In the genomic region with DNA sequence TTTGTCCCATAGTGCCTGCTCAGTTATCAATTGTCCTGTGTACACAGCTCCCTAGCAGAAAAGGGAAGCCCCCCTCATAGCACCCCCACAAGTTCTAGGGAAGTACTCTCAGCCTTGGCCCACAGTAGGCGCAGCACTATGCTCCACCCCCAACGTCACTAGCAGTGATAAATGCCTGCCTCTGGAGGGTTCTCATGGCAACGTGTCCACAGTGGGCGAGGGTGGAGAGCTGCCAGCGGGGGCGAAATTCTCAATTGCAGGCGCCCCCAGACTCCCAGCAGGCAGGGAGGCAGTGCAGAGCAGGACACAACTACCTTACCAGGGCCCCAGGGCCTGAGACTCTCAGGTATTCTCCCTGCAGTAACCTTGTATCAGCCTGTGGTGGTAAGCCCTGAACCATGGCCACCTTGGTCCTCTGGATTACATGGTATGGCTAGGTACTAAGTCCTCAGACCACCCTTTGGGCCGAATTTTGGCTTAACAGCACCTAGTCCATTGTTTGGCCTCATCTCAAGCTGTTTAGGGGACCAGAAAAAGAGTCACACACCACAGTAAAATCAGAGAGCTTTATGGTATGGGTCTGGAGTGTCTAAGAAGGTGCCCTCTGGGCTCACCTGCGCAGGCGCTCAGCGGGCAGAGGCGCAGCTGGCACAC, we compare ENCODE assay signal across 9 mouse cellular contexts. TPM values are rescaled to one million over a fixed set of nuclear protein-coding genes. Genes with fewer than 3 reads are reported as not detected.
A peak's percentile ranks its signal among the peaks of the same experiment; 100 is the strongest.
DNase-seq lines count a peak whose midpoint lies in the region; ATAC-seq lines count a peak whose summit lies in the region.
"Had no signal": no experiment of that assay in that cellular context is flagged by ENCODE, and none has a peak within 500 bp of the region (broad histone marks: within the 10 kb centered on the region; RNA-seq: fewer than 3 reads in every experiment).

No protein-coding gene starts in this region.

- peak overlapping the region; percentile 34 for H3K27ac ChIP-seq in hindbrain, embryonic 15.5 days (replicated peaks)
- H3K27ac ChIP-seq in liver, embryonic 15.5 days (replicated peaks), result no peak overlapping the region

- H3K27me3 ChIP-seq in hindbrain, embryonic 15.5 days, result peaks cover 34% of the 10 kb centered on the region
- H3K27me3 ChIP-seq in liver, embryonic 15.5 days, result peaks cover 43% of the 10 kb centered on the region

- DNase-seq in gastrocnemius, postnatal 14 days, result peak; percentile 24
- no peak for DNase-seq in gastrocnemius, adult 8-10 months (ENCODE audit: low spot score in 2 of 2)
- peak; percentile 21 for DNase-seq in thymus, postnatal 4 days
- no peak for DNase-seq in thymus, postnatal 36 days
- DNase-seq in telencephalon, adult 2 months (ENCODE audit: low read depth, low spot score), result peak; percentile 80
- no peak for DNase-seq in kidney, adult 11 months

- H3K9ac ChIP-seq in hindbrain, embryonic 15.5 days, result no peak overlapping the region
- H3K9ac ChIP-seq in liver, embryonic 15.5 days, result peak overlapping the region; percentile 2; the same call in 1 of the 2 replicates

- ATAC-seq in hindbrain, embryonic 15.5 days (ENCODE audit: low FRiP score, low read depth), result peak; percentile 55
- ATAC-seq in liver, embryonic 15.5 days (ENCODE audit: insufficient read depth), result no peak

- H3K4me1 ChIP-seq in hindbrain, embryonic 15.5 days (replicated peaks), result peaks cover 61% of the 10 kb centered on the region
- H3K4me1 ChIP-seq in liver, embryonic 15.5 days (replicated peaks), result peaks cover 55% of the 10 kb centered on the region

- intact Hi-C loops in gastrocnemius, postnatal 14 days (cut with DNase I; ENCODE audit: low total_unique reads), result no loop called here

- H3K36me3 ChIP-seq in hindbrain, embryonic 15.5 days, result peaks cover 25% of the 10 kb centered on the region
- peaks cover 39% of the 10 kb centered on the region for H3K36me3 ChIP-seq in liver, embryonic 15.5 days (replicated peaks)

- H3K4me2 ChIP-seq in hindbrain, embryonic 15.5 days, result no peak overlapping the region
- H3K4me2 ChIP-seq in liver, embryonic 15.5 days, result no peak overlapping the region

- no peaks in the 10 kb centered on the region for H3K9me3 ChIP-seq in hindbrain, embryonic 15.5 days
- H3K9me3 ChIP-seq in liver, embryonic 15.5 days (replicated peaks), result no peaks in the 10 kb centered on the region

- WGBS in hindbrain, embryonic 15.5 days, result 35% methylated on average over 12 of the region's 12 CpGs
- 39% methylated on average over 12 of the region's 12 CpGs for whole genome bisulfite sequencing in liver, embryonic 15.5 days (ENCODE audit: insufficient replicate concordance)

- no peak overlapping the region for H3K4me3 ChIP-seq in hindbrain, embryonic 15.5 days
- H3K4me3 ChIP-seq in liver, embryonic 15.5 days (replicated peaks), result no peak overlapping the region
- H3K4me3 ChIP-seq: erythroblast, embryonic 14.5 days had no signal

RNA-seq across cellular contexts. Expression of gene Ajm1, which starts 1.0 kb away (rescaled TPM):
- total RNA-seq in gastrocnemius, postnatal 14 days (2021), result under 1 TPM in 1 of 2 experiments, not detected in 1; 0.10 TPM
- total RNA-seq in gastrocnemius, adult 8-10 months (2022), result under 1 TPM; 0.13 to 0.20 (median 0.16) TPM
- 14.5 and 16.5 TPM in 2 replicates for polyA plus RNA-seq in hindbrain, embryonic 15.5 days (2015; fragmentation: Nextera tagmentation; extraction: Ambion mirVana)
- 0.03 TPM in 1 of 2 replicates, not detected in the other for polyA plus RNA-seq in liver, embryonic 15.5 days (2015; fragmentation: Nextera tagmentation; extraction: Ambion mirVana)
- polyA plus RNA-seq: erythroblast, embryonic 14.5 days had no signal

RNA-seq across cellular contexts. Expression of gene Phpt1, which starts 7.6 kb away (rescaled TPM):
- total RNA-seq in gastrocnemius, postnatal 14 days (2021), result 10 to 100 TPM; 42.6 to 44.8 TPM
- total RNA-seq in gastrocnemius, adult 8-10 months (2022), result 10 to 100 TPM; 62.8 to 69.7 (median 65.5) TPM
- 159 and 169 TPM in 2 replicates for polyA plus RNA-seq in hindbrain, embryonic 15.5 days (2015; fragmentation: Nextera tagmentation; extraction: Ambion mirVana)
- 31.2 and 36.3 TPM in 2 replicates for polyA plus RNA-seq in liver, embryonic 15.5 days (2015; fragmentation: Nextera tagmentation; extraction: Ambion mirVana)

RNA-seq across cellular contexts. Expression of gene Mamdc4, which starts 7.9 kb away (rescaled TPM):
- total RNA-seq in gastrocnemius, postnatal 14 days (2021), result under 1 TPM; 0.68 to 0.80 TPM
- total RNA-seq in gastrocnemius, adult 8-10 months (2022), result under 1 TPM; 0.19 to 0.46 (median 0.33) TPM
- polyA plus RNA-seq in hindbrain, embryonic 15.5 days (2015; fragmentation: Nextera tagmentation; extraction: Ambion mirVana), result 1.6 and 2.1 TPM in 2 replicates
- 0.32 and 7.7 TPM in 2 replicates for polyA plus RNA-seq in liver, embryonic 15.5 days (2015; fragmentation: Nextera tagmentation; extraction: Ambion mirVana)

RNA-seq across cellular contexts. Expression of gene Edf1, which starts 24.9 kb away (rescaled TPM):
- 100 to 1,000 TPM; 164 to 173 TPM for total RNA-seq in gastrocnemius, postnatal 14 days (2021)
- 100 to 1,000 TPM; 104 to 172 (median 141) TPM for total RNA-seq in gastrocnemius, adult 8-10 months (2022)
- 375 and 378 TPM in 2 replicates for polyA plus RNA-seq in hindbrain, embryonic 15.5 days (2015; fragmentation: Nextera tagmentation; extraction: Ambion mirVana)
- 186 and 201 TPM in 2 replicates for polyA plus RNA-seq in liver, embryonic 15.5 days (2015; fragmentation: Nextera tagmentation; extraction: Ambion mirVana)

RNA-seq across cellular contexts. Expression of gene Rabl6, which starts 25.7 kb away (rescaled TPM):
- total RNA-seq in gastrocnemius, postnatal 14 days (2021), result 10 to 100 TPM; 39.5 to 41.0 TPM
- 10 to 100 TPM; 83.3 to 94.6 (median 89.3) TPM for total RNA-seq in gastrocnemius, adult 8-10 months (2022)
- 70.0 and 73.5 TPM in 2 replicates for polyA plus RNA-seq in hindbrain, embryonic 15.5 days (2015; fragmentation: Nextera tagmentation; extraction: Ambion mirVana)
- 21.7 and 23.5 TPM in 2 replicates for polyA plus RNA-seq in liver, embryonic 15.5 days (2015; fragmentation: Nextera tagmentation; extraction: Ambion mirVana)

Comparison
In these comparisons a context has a peak if more than half of its experiments do, and no peak if none do; other contexts are left out.
1. DNase-seq: peak in gastrocnemius, postnatal 14 days (single experiment), thymus, postnatal 4 days (single experiment) and telencephalon, adult 2 months (single experiment); none in gastrocnemius, adult 8-10 months (0 of 2), thymus, postnatal 36 days (0 of 2) and kidney, adult 11 months (single experiment).